Mouse (Mus musculus) liver, embryonic 12.5 days (tissue): Measurements from ENCODE around the gene Fhdc1. TPM values are rescaled to one million over a fixed set of nuclear protein-coding genes. Genes with fewer than 3 reads are reported as not detected.
A peak's percentile ranks its signal among the peaks of the same experiment; 100 is the strongest.

Source experiments
- ATAC-seq: fragments of 200-750 bp; cut with Nextera tagmentation; 2 replicates; pipeline ENCODE4 v1.8.0; 2017; ENCODE audit warnings: moderate number of reproducible peaks, mild to moderate bottlenecking, moderate library complexity
- H3K27ac ChIP-seq: fragments of 300-500 bp; sonication (generic); 2 replicates; pipeline ENCODE4 v1.5.1; 2016; ENCODE audit warnings: mild to moderate bottlenecking
- H3K27me3 ChIP-seq: fragments of 300-500 bp; sonication (generic); replicated peaks from 2 replicates; pipeline ENCODE4 v1.6.1; 2016; ENCODE audit warnings: mild to moderate bottlenecking, moderate library complexity
- H3K36me3 ChIP-seq: fragments of 300-500 bp; sonication (generic); 2 replicates; pipeline ENCODE4 v1.6.1; 2016; ENCODE audit warnings: mild to moderate bottlenecking, moderate library complexity
- H3K4me1 ChIP-seq: fragments of 300-500 bp; sonication (generic); 2 replicates; pipeline ENCODE4 v1.6.1; 2016
- H3K4me2 ChIP-seq: fragments of 300-500 bp; sonication (generic); 2 replicates; pipeline ENCODE4 v1.6.1; 2016; ENCODE audit warnings: mild to moderate bottlenecking, moderate library complexity
- H3K4me3 ChIP-seq: fragments of 300-500 bp; sonication (generic); 2 replicates; pipeline ENCODE4 v1.5.1; 2016; ENCODE audit warnings: mild to moderate bottlenecking, moderate library complexity
- H3K9ac ChIP-seq: fragments of 300-500 bp; sonication (generic); 2 replicates; pipeline ENCODE4 v1.6.1; 2016; ENCODE audit warnings: mild to moderate bottlenecking, moderate library complexity
- H3K9me3 ChIP-seq: fragments of 300-500 bp; sonication (generic); replicated peaks from 2 replicates; pipeline ENCODE4 v1.6.1; 2016; ENCODE audit warnings: mild to moderate bottlenecking, moderate library complexity
- WGBS: fragments of 180-500 bp; shearing (Covaris S2); methylation state at CpG from one replicate; pipeline ENCODE4 v1.1.7; 2016; ENCODE audit not compliant: insufficient replicate concordance; 5-methylcytosine and 5-hydroxymethylcytosine counted together
- polyA plus RNA-seq: library from polyadenylated mRNA; unstranded; fragments of >200 nt; fragmentation: Nextera tagmentation; extraction: Ambion mirVana; gene quantifications from 2 replicates; pipeline ENCODE4 v1.2.1, GENCODE M21; 2016

Gene Fhdc1
- polyA plus RNA-seq, 1 experiment from 2014 or later: 26.5 TPM

DNA sequence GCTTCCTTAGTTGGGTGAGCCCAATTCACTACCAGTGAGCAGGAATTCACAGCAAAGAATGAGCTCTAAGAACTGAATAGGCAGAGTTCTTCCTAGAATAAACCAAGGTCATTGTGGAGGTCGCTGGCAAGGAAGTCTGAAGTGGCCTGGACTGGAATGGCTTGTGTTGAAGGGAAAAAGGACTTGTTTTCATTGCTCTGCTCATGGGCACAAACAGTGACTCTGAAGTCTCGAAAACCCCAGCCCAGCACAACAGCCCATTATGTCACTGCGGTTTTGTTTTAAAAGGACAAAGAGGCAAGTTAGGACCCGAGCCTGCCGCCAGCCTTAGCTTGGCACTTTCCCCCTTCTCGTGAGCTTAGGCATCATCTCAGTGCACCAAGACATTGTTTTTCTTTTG, 8.5 kb upstream of the Fhdc1 start:
- Histone ChIP-seq H3K27me3 (no peaks in the 10 kb centered on the region), H3K4me1 (0 out of 2 replicates have a peak, but pooled peaks cover 8% of the 10 kb centered on the region), H3K4me2 (no peak overlapping the region), H3K36me3 (peaks cover 10% of the 10 kb centered on the region), H3K27ac (no peak overlapping the region), H3K9ac (no peak overlapping the region), H3K4me3 (no peak overlapping the region), H3K9me3 (no peaks in the 10 kb centered on the region)
- no peak for ATAC-seq
- WGBS: 73% methylated on average over 6 of the region's 6 CpGs

DNA sequence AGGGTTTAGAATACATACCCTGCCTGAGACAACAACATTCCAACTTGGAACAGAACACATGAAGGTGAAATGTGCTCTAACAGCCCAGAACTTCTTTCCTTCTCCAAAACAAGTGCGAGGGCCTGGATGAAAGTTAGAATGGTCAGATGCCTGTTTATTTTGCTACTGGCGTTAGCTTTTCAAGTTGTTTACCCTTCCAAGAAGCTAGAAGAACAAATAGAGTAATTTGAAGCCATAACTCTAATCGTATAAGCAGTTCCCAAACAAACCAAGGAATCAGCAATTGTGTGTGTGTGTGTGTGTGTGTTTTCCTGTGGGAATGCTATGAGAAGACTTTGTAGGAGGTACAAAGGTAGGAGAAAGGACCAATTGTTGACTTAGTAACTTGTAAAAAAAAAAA, 4.7 kb upstream of the Fhdc1 start:
- H3K4me1 ChIP-seq: peaks cover 16% of the 10 kb centered on the region
- no peak for ATAC-seq
- peaks cover 29% of the 10 kb centered on the region for H3K27me3 ChIP-seq
- H3K9ac ChIP-seq: no peak overlapping the region
- no peak overlapping the region for H3K27ac ChIP-seq
- 68% methylated on average over 3 of the region's 3 CpGs for WGBS
- H3K36me3 ChIP-seq: no peaks in the 10 kb centered on the region
- no peak overlapping the region for H3K4me2 ChIP-seq
- H3K9me3 ChIP-seq: no peaks in the 10 kb centered on the region
- no peak overlapping the region for H3K4me3 ChIP-seq

DNA sequence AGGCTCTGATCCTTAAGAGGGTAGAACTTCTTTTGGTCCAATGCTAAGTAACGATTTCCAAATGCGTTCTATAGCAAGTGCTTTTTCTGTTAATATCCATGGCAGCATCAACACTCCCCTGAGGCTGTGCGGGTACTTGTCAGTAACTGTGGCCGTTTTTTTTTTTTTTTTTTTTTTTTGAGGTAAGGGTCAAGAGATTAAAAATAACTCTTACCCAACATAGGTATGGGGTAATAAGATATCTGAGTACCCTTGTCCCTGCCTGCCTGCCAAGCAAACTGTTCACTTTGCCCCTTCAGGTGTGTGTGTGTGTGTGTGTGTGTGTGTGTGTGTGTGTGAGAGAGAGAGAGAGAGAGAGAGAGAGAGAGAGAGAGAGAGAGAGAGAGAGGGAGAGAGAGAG, 4.1 kb upstream of the Fhdc1 start:
- Histone ChIP-seq H3K4me1 (peaks cover 21% of the 10 kb centered on the region), H3K27me3 (peaks cover 34% of the 10 kb centered on the region), H3K4me2 (no peak overlapping the region), H3K36me3 (no peaks in the 10 kb centered on the region), H3K27ac (no peak overlapping the region), H3K9me3 (no peaks in the 10 kb centered on the region), H3K4me3 (no peak overlapping the region), H3K9ac (no peak overlapping the region)
- WGBS: 68% methylated on average over 4 of the region's 4 CpGs
- no peak for ATAC-seq

DNA sequence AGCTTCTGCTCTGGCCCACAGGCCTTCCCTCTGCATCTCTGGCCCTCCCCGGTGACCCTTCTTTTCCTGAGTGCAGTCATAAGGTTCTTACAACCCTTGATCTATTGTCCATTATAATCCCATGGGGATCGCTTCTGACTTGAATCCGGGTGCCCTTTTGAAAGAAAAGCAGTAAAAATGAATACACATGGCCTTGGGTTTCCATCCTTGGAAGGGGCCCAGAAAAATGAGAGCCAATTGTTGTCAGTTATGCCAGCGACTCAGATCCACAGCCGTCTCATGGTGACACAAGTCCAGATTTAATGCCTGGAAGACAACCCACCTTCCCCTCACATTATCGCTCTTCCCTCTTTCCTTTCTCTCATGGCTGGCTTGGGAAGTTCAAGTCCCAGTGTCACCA, 1.9 kb upstream of the Fhdc1 start:
- Histone ChIP-seq H3K4me1 (peaks cover 42% of the 10 kb centered on the region), H3K27ac (no peak overlapping the region), H3K36me3 (no peaks in the 10 kb centered on the region), H3K27me3 (peaks cover 56% of the 10 kb centered on the region), H3K4me2 (no peak overlapping the region), H3K9me3 (no peaks in the 10 kb centered on the region), H3K9ac (no peak overlapping the region), H3K4me3 (no peak overlapping the region)
- 87% methylated on average over 6 of the region's 6 CpGs for WGBS
- ATAC-seq: no peak

DNA sequence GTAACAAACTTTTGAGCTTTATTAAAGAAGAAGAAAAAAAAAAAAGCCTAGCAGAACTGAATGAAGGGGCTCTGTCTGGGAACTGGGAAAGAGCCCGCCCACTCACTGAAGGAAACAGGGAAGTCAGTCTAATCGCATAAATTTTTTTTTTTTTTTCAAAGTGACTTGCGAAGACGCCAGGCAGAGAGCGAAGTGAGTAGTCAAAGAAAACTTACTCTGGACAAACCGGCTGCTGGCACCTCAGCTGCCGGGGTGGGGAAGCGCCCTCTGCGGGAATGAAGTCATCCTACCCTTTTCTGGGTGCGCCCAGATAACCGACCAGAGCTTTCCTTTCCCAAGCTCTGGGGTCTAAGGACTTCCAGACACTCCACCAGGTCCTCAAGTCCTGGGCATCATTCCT, 875 bp upstream of the Fhdc1 start:
- Histone ChIP-seq H3K4me1 (peaks cover 53% of the 10 kb centered on the region), H3K36me3 (peaks cover 4% of the 10 kb centered on the region), H3K27me3 (peaks cover 65% of the 10 kb centered on the region), H3K9me3 (no peaks in the 10 kb centered on the region), H3K9ac (peak overlapping the region; percentile 94), H3K4me2 (peak overlapping the region; percentile 97), H3K4me3 (peak overlapping the region; percentile 78), H3K27ac (peak overlapping the region; percentile 91)
- ATAC-seq: no peak
- 3% methylated on average over 11 of the region's 11 CpGs for WGBS

DNA sequence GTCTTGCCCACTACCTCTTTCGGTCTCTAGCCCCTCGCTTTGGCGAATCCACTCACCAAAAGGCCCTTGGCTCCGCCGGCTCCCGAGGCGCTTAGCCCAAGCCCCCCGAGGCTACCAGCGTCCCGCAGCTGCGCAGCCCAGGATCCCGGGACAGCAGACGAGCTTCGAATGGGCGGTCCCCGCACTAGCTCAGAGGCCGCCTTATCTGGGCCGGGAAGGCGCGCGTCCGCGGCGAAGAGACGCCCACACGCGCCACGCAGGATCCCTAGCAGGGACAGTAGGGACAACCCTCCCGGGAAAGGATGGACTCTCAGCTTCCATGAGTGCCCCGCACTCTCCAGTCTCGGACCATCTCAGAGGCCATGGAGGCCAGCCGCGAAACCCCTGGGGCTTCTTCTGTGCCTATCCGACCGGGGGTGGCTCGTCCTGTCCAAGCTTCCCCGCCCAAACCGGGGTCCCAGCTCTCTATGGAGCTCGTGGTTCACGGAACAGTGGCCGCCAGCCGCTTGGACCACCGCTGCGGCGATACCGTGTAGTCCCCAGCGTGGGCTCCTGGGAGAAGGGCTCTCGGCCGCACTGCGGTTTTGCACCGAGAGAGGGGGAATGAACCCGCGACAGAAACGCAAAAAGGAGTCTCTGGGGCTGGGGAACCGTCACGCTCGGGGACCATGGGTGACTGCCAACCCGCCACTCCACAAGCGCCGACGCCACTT, 780 bp downstream of the Fhdc1 start:
- Histone ChIP-seq H3K4me3 (peak overlapping the region; percentile 78), H3K9ac (peak overlapping the region; percentile 94), H3K27me3 (peaks cover 76% of the 10 kb centered on the region), H3K4me2 (peak overlapping the region; percentile 97), H3K36me3 (peaks cover 16% of the 10 kb centered on the region), H3K27ac (peak overlapping the region; percentile 91), H3K4me1 (peaks cover 69% of the 10 kb centered on the region), H3K9me3 (no peaks in the 10 kb centered on the region)
- WGBS: under 1% methylated on average over 61 of the region's 61 CpGs
- ATAC-seq: peak; percentile 82

DNA sequence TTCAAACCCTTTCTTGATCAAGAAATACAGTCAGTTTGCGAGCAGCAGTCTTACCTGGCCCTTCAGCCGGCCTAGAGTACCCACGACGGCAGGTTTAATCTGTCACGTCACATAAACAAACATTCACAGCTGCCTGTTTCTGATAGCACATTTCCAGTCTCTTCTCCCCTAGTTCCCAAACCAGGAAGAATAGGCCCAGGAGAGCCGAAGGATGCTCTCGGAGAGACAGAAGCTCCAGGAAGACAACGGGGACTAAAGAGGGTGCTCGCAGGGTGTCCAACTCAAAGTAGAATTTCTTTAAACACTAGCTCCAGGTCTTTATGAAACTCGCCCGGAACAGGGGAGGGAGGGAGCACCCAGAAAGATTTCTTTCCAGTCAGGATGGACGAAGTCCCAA, 1.3 kb downstream of the Fhdc1 start:
- H3K4me2 ChIP-seq: peak overlapping the region; percentile 97
- peak overlapping the region; percentile 78 for H3K4me3 ChIP-seq
- peaks cover 21% of the 10 kb centered on the region for H3K36me3 ChIP-seq
- peak overlapping the region; percentile 94 for H3K9ac ChIP-seq
- peaks cover 75% of the 10 kb centered on the region for H3K4me1 ChIP-seq
- WGBS: 4% methylated on average over 12 of the region's 12 CpGs
- ATAC-seq: peak; percentile 65
- peak overlapping the region; percentile 91 for H3K27ac ChIP-seq
- peaks cover 82% of the 10 kb centered on the region for H3K27me3 ChIP-seq
- H3K9me3 ChIP-seq: no peaks in the 10 kb centered on the region

DNA sequence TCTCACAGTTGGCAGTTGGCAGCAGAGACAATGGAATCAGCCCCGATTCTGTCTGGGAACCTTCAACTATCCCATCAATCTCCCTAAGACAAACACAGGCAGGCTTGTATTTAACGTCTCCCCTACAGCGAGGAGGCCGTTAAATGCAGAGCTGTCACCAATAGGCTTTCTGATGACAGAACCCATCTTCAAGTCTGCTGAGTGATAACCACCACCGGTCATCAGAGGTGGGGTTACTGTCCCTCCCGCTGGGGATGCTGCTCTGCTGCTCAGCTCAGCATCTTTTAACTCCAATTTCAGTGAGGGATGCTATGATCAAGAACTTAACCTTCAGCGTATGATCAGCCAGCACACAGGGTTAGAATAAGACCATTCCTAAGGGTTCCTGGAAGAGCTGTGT, 2.0 kb downstream of the Fhdc1 start:
- WGBS: 7% methylated on average over 7 of the region's 7 CpGs
- peak overlapping the region; percentile 97 for H3K4me2 ChIP-seq
- no peaks in the 10 kb centered on the region for H3K9me3 ChIP-seq
- peaks cover 85% of the 10 kb centered on the region for H3K27me3 ChIP-seq
- H3K36me3 ChIP-seq: peaks cover 28% of the 10 kb centered on the region
- peak overlapping the region; percentile 78 for H3K4me3 ChIP-seq
- ATAC-seq: peak; percentile 59
- H3K4me1 ChIP-seq: peaks cover 82% of the 10 kb centered on the region
- H3K9ac ChIP-seq: peak overlapping the region; percentile 94
- H3K27ac ChIP-seq: peak overlapping the region; percentile 91

DNA sequence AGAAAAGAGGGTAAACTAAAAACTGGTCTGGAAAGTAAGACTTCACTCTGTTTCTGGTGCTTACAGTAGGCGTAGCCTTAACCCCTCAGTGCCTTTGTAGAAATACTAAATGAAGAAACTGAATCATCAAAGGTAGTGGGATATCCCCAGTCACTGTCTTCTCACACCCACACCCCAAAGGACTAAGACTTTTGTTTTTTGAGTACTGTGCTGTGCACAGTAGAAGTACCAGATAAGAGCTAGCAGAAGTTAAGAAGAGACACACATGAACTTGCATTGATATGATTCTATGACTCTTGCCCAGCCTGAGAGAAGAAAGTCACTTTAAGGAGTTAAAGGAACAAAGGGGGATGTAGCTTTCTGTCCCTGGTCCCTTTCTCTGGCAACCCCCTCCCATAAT, 2.7 kb downstream of the Fhdc1 start:
- ATAC-seq: peak; percentile 27; the same call in 1 of the 2 replicates
- WGBS: 65% methylated on average over 1 of the region's 1 CpGs
- H3K9ac ChIP-seq: peak overlapping the region; percentile 94
- H3K36me3 ChIP-seq: peaks cover 35% of the 10 kb centered on the region
- H3K4me3 ChIP-seq: peak overlapping the region; percentile 78
- H3K27ac ChIP-seq: peak overlapping the region; percentile 91
- H3K27me3 ChIP-seq: peaks cover 78% of the 10 kb centered on the region
- H3K4me1 ChIP-seq: peaks cover 89% of the 10 kb centered on the region
- no peaks in the 10 kb centered on the region for H3K9me3 ChIP-seq
- peak overlapping the region; percentile 97 for H3K4me2 ChIP-seq

DNA sequence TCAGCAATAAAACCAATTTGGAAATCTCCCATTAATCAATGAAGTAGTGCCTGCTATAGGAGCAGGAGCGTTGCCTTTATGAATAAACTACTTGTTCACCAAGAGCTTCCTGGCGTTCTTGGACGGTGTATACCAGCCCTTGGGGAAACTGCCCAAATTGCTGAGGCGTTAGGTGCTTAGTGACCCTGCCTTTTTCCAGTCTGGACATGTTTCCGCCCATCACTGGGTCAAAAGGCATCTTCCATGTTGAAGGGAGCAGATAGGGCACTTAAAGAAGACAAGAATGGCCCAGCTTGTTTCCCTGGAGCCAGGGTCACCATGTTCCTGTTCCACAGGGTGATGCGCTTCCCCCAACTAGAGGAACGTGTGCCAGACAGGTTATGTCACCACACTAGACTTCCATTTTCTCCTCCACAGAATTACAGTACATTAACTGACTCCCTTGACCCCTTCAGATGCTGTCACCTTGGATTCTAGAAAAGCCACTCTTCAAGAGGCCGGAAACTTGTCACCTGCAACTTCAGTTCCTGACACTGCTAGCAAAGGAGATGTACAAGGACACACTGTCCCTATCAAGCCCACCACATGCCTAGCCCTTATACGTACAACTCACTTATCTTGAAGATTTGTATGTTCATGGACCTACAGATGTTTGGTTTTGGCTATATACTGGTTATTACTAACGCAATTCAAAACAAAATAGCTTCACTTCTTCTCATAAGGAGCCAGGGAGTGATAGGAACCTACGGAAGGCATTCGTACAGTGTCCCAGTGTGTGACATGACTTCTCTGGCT, 5.1 kb downstream of the Fhdc1 start:
- H3K4me3 ChIP-seq: 0 out of 2 replicates have a peak overlapping the region, but pooled peaks have one; percentile 2
- peaks cover 59% of the 10 kb centered on the region for H3K27me3 ChIP-seq

DNA sequence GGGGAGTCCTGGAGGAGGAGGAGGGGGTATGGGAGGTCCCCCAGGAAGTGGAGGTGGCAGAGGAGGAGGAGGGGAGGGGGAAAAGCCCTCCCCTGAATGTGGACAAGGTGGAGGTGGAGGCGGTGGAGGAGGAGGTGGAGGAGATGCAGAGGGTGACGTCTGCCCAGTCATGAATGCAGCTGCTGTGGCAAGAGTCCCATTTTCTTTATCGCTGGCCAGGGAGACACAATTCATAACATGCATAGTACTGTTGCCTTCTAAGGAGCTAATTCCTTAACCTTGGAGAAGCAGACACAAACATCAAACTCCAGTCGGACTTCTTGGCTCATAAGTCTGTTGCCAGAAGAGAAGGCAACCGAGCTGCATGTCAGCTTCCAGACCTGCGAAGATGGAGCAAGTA, 5.8 kb downstream of the Fhdc1 start:
- Histone ChIP-seq H3K9me3 (no peaks in the 10 kb centered on the region), H3K27me3 (peaks cover 51% of the 10 kb centered on the region), H3K4me3 (peak overlapping the region; percentile 38), H3K4me2 (peak overlapping the region; percentile 97), H3K27ac (peak overlapping the region; percentile 95), H3K9ac (peak overlapping the region; percentile 67; the same call in 1 of the 2 replicates), H3K36me3 (peaks cover 58% of the 10 kb centered on the region), H3K4me1 (peaks cover 98% of the 10 kb centered on the region)
- no peak for ATAC-seq
- 66% methylated on average over 6 of the region's 6 CpGs for WGBS

More for the DNA sequence above, 5.1 kb downstream of the Fhdc1 start:
- no peak for ATAC-seq
- Histone ChIP-seq H3K27ac (peak overlapping the region; percentile 71; the same call in 1 of the 2 replicates), H3K9ac (peak overlapping the region; percentile 3), H3K36me3 (peaks cover 51% of the 10 kb centered on the region), H3K4me1 (peaks cover 97% of the 10 kb centered on the region), H3K9me3 (no peaks in the 10 kb centered on the region), H3K4me2 (peak overlapping the region; percentile 97)
- 78% methylated on average over 12 of the region's 12 CpGs for whole genome bisulfite sequencing

DNA sequence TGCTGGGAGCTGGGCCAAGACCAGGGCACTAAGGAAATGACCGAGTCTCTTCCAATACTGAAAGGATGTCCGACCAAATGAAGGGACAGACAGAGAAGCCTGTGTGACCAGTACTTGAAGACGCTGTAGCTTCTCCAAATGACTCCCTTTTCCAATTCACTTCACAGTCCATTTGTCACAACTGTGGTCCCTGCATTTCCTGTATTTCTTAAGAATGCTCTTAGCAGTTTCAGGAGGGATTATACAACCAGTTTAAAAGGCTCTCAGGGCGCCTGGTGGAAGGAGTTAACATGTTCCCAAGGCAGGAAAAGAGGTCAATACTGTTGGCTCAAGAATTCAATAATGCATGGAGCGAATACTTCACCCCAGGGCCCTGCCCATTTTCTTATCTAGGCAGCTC, 7.3 kb downstream of the Fhdc1 start:
- ATAC-seq: no peak
- Histone ChIP-seq H3K4me1 (peaks cover 99% of the 10 kb centered on the region), H3K9me3 (no peaks in the 10 kb centered on the region), H3K4me2 (peak overlapping the region; percentile 97), H3K4me3 (peak overlapping the region; percentile 38), H3K27me3 (peaks cover 37% of the 10 kb centered on the region), H3K36me3 (peaks cover 72% of the 10 kb centered on the region), H3K27ac (peak overlapping the region; percentile 95), H3K9ac (peak overlapping the region; percentile 67)
- 55% methylated on average over 5 of the region's 5 CpGs for WGBS
